Mouse (Mus musculus) c-Kit-positive CD71-positive TER-119-positive erythroid progenitor cells, embryonic 14.5 days (primary cell): Measurements from ENCODE around the gene Cdh15.

ENCODE experiments used
- DNase-seq: peaks from one replicate; pipeline ENCODE4 v3.0.0-alpha.2; 2013; ENCODE audit warnings: low spot score

Gene Cdh15

GRCm38 (mm10) chr8:122893451-122893850 lies 45.7 kb downstream of the Cdh15 start:
- DNase-seq = no peak

DNA sequence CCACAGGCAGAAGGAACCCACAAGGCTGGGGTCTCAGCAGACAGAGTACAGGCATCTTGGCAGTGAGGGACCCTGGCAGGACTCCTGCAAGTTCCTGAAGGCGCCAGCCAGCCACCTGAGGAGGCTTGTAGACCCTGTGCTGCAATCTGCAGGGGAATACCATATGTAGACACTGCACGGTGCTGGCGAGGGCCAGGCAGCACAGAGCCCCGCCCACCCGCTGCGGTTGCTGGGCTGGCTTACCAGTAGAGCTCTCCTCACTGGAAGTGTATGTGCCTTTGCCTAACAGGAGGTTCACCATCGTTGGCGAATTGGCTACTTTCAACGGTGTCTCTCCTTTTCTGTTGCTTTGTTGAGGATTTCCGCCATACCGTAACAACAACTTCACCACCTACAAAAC lies 48.6 kb downstream of the Cdh15 start:
- DNase-seq = no peak

GRCm38 (mm10) chr8:122897200-122897599 lies 49.4 kb downstream of the Cdh15 start:
- DNase-seq = no peak

DNA sequence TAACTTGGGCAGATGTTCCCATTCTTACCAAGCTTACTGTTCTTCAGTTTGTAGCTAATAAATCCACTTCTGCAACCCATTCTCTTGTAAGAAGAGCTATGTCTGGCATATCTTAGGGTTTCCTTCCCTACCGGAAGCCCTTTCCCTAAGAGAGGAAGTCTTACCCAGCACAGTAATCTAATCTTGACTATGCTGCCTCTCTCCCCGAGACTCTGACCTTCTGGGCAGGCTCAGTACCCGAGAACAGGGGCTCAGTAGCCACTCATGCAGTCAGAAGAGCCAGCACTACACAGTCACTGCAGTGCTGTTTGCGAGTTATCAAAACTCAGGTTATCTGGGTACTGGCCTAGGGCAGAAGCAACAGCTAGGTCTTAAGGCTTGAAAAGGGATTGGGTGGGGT lies 50.3 kb downstream of the Cdh15 start:
- no peak for DNase-seq

DNA sequence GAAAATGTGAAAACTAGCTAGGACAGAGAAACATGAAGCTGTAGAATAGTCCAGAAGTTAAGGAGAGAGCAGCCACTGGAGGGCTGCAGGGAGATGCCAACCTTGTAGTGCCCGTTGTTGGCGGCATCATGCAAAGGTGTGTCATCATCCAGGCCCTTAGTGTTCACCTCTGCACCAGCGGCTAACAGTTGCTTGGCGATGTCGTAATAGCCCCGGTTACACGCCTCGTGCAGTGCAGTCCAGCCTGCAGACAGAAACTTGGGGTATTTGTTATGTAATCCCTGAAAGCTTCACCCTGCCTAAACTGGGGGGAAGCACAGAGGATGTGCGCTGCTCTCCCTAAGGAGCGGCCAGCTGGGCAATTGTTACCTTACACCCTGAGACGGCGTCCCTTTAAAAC lies 50.7 kb downstream of the Cdh15 start:
- DNase-seq = no peak

- no peak for DNase-seq
Measured at GRCm38 (mm10) chr8:122899085-122899484, 51.3 kb downstream of the Cdh15 start.

GRCm38 (mm10) chr8:122901476-122901875 lies 53.7 kb downstream of the Cdh15 start:
- DNase-seq = no peak

DNA sequence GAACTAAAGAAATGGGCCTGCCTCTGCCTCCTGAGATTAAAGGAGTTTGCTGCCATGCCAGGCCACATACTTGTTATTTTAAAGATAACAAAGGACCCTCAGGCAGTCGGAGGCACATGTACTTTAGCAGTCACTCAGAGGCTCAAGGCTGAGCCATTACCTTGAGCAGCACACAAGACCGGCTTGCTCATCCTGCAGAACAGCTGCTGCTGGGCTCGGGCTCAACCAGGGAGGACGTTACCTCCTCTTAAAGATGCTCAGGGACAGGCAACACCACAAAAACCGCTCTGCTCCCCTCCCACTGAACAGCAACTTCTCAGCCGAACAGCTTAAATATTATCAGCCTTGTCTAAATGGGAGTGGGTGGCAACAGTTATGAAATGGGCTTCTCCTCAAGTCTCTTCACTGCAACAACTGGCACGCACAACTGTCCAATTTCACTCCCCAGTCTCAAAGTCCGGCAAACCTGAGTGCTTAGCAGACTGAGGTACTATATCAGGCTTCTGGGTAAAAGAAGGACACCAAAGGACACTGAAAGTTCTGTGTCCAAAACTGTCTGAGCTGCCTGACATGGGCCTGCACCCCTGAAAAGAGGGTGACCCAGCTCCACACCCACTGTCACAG lies 54.2 kb downstream of the Cdh15 start:
- DNase-seq = no peak

DNA sequence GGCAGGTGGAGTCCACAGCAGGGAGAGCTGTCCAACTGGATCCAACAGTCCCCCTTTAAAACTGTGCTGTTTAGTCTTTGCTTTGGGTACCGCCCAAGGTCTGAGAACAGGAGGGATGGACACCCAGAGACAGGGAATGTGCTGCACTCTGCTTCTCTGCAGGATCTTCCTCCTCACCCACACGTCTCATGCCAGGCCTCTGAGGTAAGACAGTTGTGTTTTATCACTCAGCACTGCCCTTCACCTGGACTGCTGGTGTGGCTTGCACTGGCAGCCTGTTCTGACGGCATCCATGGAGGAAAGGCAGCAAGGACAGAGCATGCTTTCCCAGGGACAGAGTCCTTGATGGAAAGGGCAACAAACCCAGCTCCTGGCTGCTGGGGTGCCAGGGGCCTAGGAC lies 54.8 kb downstream of the Cdh15 start:
- no peak for DNase-seq

GRCm38 (mm10) chr8:122903002-122903401 lies 55.2 kb downstream of the Cdh15 start:
- DNase-seq = no peak

GRCm38 (mm10) chr8:122904496-122904895 lies 56.7 kb downstream of the Cdh15 start:
- no peak for DNase-seq

DNA sequence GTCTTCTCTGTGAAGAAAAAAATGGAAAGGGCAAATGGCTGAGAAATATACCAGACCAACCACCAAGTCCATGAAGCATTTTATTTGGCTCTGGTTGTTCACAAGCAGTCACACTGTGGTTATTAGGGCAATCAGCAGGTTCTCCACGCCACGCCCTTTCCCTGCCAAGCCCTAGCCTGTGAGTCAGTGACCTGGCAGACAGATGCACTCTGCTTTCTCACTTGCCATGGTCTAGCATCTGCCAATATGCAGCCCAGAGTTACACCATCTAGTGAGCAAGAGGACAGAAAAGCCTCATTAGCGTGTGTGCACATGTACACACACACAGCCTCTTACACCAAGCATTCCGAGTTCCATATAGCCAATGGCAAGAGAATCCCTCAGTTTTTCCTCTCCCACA lies 57.6 kb downstream of the Cdh15 start:
- peak; percentile 15 for DNase-seq

DNA sequence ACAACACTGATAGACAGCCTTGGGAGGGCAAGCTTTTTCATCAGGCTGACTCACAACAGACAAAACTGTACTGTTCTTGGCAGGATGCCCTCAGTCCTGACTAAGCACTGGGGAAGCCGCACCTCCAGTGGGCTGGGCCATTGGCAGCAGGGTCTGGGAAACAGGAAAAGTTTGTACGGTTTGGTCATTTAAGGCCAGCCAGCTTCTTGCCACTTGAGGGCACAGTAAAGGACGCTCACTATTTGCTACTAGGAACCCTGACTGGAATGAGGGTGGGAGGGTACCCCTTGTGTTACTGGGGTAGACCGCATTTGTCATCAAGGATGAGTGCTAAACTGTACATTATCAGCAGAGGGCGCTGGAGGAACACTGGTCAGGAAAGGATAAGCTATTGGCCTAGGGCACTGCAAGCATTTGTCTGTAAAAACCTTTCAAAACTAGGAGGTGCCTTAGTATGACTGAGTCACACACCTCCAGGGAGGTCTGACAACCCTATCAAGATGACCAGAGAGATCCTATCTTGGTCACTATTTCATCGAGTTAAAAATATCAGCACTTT lies 58.8 kb downstream of the Cdh15 start:
- peak; percentile 77 for DNase-seq

GRCm38 (mm10) chr8:122912150-122912549 lies 64.4 kb downstream of the Cdh15 start:
- no peak for DNase-seq

DNA sequence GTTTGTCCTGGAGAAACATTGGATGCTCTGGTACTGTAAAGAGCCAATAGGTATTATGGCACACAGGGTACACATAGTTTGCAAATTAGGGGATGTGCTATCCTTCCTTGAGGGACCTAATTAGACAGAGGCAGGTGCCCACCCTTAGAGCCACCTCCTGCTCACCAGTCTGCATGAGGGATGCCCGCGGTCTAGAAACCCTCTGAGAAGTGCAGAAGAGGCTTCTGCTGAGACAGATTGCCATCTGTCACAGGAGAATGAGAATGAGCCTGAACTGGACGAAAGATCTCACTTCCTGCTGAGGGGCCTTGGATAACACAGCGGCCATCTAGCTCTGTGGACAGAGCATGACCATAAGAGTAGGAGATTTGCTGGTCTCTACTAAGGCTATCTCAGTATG lies 65.1 kb downstream of the Cdh15 start:
- no peak for DNase-seq

- no peak for DNase-seq
Measured at GRCm38 (mm10) chr8:122916766-122917165, 69.0 kb downstream of the Cdh15 start.
